Mouse (Mus musculus) cerebellum, adult 2 months (tissue): Measurements from ENCODE around the gene Kbtbd13.

Source experiments
- CTCF ChIP-seq: fragments of 200-500 bp; IDR thresholded peaks from 2 replicates; pipeline ENCODE4 v1.5.1; 2011; ENCODE audit warnings: low read depth, mild to moderate bottlenecking, control low read depth, low read length, moderate library complexity, borderline replicate concordance; ENCODE audit not compliant: insufficient read depth
- POLR2A ChIP-seq: fragments of 200-500 bp; IDR thresholded peaks from 2 replicates; pipeline ENCODE4 v1.6.1; 2011; ENCODE audit warnings: low read length, control low read depth, borderline replicate concordance; ENCODE audit not compliant: insufficient read depth

- TF ChIP-seq POLR2A (no peak), CTCF (no peak)
These were observed 51.0 kb downstream of the Kbtbd13 start for GRCm38 (mm10) chr9:65340414-65340813.
